Mouse (Mus musculus): Measurements from ENCODE around the gene Nectin1. TPM values are rescaled to one million over a fixed set of nuclear protein-coding genes. Genes with fewer than 3 reads are reported as not detected.
A peak's percentile ranks its signal among the peaks of the same experiment; 100 is the strongest.

Gene Nectin1
- polyA plus RNA-seq, 1 experiment from 2014 or later, result 7.2 TPM

DNA sequence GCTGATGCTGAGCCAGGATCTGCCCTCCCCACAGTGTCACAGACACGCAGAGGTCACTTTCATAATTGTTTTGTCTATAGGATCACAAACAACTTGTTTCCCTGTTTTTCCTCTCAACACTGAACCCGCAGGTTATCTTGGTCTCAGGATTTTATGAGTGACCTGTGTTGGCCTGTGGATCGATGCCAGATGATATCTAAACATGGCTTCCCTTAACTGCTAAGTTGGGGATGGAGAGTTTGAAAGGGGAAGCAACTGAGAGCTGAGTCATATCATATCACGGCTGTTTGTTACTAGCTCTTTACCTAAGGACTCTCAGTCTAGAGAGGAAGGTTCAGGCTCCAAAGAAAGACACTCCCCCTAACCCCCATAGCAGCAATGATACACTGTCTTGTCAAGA lies 11.7 kb downstream of the Nectin1 start:
- H3K36me3 ChIP-seq, result peaks cover 23% of the 10 kb centered on the region; the same call in 1 of the 2 replicates
- no peak overlapping the region for H3K4me3 ChIP-seq
- H3K9me3 ChIP-seq, result no peaks in the 10 kb centered on the region
- H3K27me3 ChIP-seq (ENCODE audit: insufficient read depth, poor library complexity, severe bottlenecking), result no peaks in the 10 kb centered on the region; the same call in 1 of the 2 replicates
- H3K27ac ChIP-seq, result peak overlapping the region; percentile 82
- WGBS, result 82% methylated on average over 4 of the region's 4 CpGs
- H3K4me1 ChIP-seq (replicated peaks), result peaks cover 99% of the 10 kb centered on the region
- no peak for DNase-seq (ENCODE audit: low spot score)

- H3K9me3 ChIP-seq, result no peaks in the 10 kb centered on the region
- peaks cover 19% of the 10 kb centered on the region; the same call in 1 of the 2 replicates for H3K36me3 ChIP-seq
- no peaks in the 10 kb centered on the region; the same call in 1 of the 2 replicates for H3K27me3 ChIP-seq (ENCODE audit: insufficient read depth, poor library complexity, severe bottlenecking)
- no peak for DNase-seq (ENCODE audit: low spot score)
- H3K27ac ChIP-seq, result peak overlapping the region; percentile 77
- 70% methylated on average over 2 of the region's 2 CpGs for WGBS
- peaks cover 99% of the 10 kb centered on the region for H3K4me1 ChIP-seq (replicated peaks)
- H3K4me3 ChIP-seq, result no peak overlapping the region
These were observed 12.1 kb downstream of the Nectin1 start for GRCm38 (mm10) chr9:43755928-43756327.

DNA sequence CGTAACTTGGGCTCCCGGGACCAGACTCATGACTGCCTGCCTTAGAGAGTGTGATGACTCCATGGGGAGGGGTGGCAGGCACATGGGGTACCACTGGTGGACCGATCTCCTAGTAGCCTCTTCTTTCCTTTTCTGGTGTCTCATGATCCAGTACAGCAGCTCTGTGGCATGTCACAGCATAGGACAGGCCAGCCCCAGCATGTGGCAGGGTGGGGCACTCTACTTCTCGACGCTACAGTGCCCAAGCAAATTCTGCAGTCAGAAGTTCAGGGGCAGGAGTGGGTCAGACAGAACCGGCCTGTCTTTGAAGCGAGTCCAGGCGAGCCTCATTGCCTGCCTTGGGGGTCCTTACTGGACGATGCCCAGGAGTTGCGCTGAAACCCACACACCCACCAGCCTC lies 13.4 kb downstream of the Nectin1 start:
- H3K4me3 ChIP-seq, result no peak overlapping the region
- H3K4me1 ChIP-seq (replicated peaks), result peaks cover 99% of the 10 kb centered on the region
- H3K9me3 ChIP-seq, result no peaks in the 10 kb centered on the region
- H3K27me3 ChIP-seq (ENCODE audit: insufficient read depth, poor library complexity, severe bottlenecking), result no peaks in the 10 kb centered on the region; the same call in 1 of the 2 replicates
- no peak for DNase-seq (ENCODE audit: low spot score)
- H3K36me3 ChIP-seq, result peaks cover 7% of the 10 kb centered on the region; the same call in 1 of the 2 replicates
- WGBS, result 80% methylated on average over 10 of the region's 10 CpGs
- peak overlapping the region; percentile 77; the same call in 1 of the 2 replicates for H3K27ac ChIP-seq

DNA sequence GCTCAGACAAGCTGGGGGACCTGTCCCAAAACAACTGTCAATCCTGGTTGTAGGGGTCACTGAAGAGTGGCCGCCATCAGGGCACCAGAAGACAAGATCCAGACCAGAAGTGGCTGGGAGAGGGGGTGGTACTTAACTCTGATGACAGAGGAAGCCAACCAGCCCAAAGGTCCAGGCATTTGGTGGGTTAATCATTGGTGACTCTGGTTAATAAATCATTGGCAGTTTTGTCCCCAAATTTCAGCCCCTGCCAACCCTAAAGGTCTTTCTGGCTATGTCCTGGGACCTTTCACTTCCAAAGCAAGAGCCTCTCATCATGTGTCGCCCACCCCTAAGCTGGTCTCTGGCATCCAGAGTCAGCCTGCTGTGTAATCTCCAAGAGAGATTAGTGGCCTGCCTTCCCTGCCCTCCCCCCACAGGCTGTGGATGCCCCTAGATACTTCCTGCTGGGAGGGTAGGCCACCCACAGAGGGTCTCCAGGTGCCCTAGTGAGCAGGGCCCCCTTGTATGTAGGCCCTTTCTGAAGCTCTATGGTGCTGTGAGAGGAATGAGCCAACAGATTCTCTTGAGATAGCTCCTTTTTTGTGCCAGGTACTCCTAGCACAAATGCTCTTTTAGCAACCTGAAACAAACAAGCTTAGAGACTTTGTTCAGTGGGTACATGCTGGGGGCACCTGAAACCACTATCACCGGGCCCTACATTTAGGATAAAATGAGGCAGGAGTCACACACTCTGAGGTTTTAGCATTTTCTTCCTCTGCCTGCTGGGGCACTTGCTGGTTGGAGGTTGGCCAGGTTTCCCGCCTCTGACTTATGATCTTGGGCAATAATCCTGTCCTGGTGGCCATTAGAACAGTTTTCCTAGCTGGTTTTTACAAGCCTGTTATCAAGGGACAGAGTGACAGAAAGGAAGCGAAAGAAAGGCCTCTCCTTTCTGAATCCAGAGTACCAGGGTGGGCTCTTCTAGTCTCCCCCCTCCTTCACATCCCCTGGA lies 14.5 kb downstream of the Nectin1 start:
- DNase-seq (ENCODE audit: low spot score), result no peak
- Histone ChIP-seq H3K36me3 (no peaks in the 10 kb centered on the region), H3K27me3 (ENCODE audit: insufficient read depth, poor library complexity, severe bottlenecking) (no peaks in the 10 kb centered on the region), H3K4me1 (replicated peaks) (peaks cover 90% of the 10 kb centered on the region), H3K4me3 (no peak overlapping the region), H3K9me3 (no peaks in the 10 kb centered on the region), H3K27ac (peak overlapping the region; percentile 77)
- 71% methylated on average over 5 of the region's 5 CpGs for WGBS

DNA sequence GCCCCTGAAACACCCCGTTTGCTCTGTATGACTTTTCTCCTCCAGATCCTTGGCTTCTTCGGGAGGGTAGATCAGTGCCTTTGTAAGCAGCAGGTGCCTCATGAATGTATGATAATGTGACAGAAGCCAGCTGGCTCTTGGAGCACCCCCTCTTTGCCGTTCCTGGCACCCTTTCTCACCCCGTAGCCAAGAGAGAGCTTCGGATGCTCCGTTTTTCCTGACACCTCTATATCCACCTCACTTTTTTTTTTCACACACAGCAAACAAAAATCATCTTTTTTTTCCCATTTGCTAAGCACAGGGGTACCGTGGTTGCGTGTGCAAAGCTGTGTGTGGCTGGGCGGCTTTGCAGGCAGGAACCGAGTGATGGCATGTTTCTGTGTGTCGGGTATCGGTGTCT lies 16.3 kb downstream of the Nectin1 start:
- Histone ChIP-seq H3K27ac (peak overlapping the region; percentile 77), H3K4me1 (replicated peaks) (peaks cover 81% of the 10 kb centered on the region), H3K27me3 (ENCODE audit: insufficient read depth, poor library complexity, severe bottlenecking) (no peaks in the 10 kb centered on the region), H3K36me3 (peaks cover 6% of the 10 kb centered on the region; the same call in 1 of the 2 replicates), H3K4me3 (no peak overlapping the region), H3K9me3 (peaks cover 5% of the 10 kb centered on the region; the same call in 1 of the 2 replicates)
- 82% methylated on average over 12 of the region's 12 CpGs for WGBS
- DNase-seq (ENCODE audit: low spot score), result no peak

DNA sequence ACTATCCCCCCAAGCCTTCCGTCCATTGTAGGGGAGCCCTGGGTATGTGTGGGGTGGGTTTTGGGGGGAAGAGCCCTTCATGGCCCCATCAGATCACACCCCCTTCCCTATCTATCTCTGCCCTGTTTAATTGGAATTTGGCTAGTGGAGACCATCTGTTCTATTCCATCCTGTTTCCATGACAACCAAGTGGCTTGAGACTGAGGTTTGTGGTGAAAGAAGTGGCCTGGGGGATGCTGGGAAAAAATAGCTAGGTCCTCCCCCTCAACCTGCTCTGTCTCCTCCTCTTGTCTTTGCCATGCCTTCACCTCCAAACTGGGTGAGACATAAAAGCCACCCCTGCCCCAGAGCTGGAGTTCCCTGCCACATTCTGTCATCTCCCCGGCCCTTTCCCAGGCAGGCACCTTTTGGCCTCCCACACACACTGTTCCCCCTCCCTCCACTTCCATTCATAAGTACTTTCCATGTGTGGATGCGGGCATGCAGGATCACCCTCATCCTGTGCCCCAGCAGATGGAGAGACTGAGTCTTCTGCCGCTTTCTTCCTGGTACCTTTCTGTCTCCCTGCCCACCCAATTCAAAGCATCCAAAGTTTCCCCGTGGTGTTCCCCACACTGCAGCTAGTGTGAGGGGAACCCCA lies 17.5 kb downstream of the Nectin1 start:
- Histone ChIP-seq H3K4me1 (replicated peaks) (peaks cover 80% of the 10 kb centered on the region), H3K4me3 (0 out of 2 replicates have a peak overlapping the region, but pooled peaks have one; percentile 1), H3K9me3 (peaks cover 5% of the 10 kb centered on the region; the same call in 1 of the 2 replicates), H3K36me3 (peaks cover 6% of the 10 kb centered on the region; the same call in 1 of the 2 replicates), H3K27ac (peak overlapping the region; percentile 77), H3K27me3 (ENCODE audit: insufficient read depth, poor library complexity, severe bottlenecking) (no peaks in the 10 kb centered on the region)
- DNase-seq (ENCODE audit: low spot score), result peak; percentile 46
- WGBS, result 58% methylated on average over 5 of the region's 5 CpGs

- H3K9me3 ChIP-seq, result peaks cover 5% of the 10 kb centered on the region; the same call in 1 of the 2 replicates
- H3K36me3 ChIP-seq, result peaks cover 6% of the 10 kb centered on the region; the same call in 1 of the 2 replicates
- no peak overlapping the region for H3K4me3 ChIP-seq
- peak overlapping the region; percentile 77 for H3K27ac ChIP-seq
- no peak for DNase-seq (ENCODE audit: low spot score)
- WGBS, result 68% methylated on average over 3 of the region's 3 CpGs
- peaks cover 78% of the 10 kb centered on the region for H3K4me1 ChIP-seq (replicated peaks)
- H3K27me3 ChIP-seq (ENCODE audit: insufficient read depth, poor library complexity, severe bottlenecking), result no peaks in the 10 kb centered on the region
These were observed 18.2 kb downstream of the Nectin1 start for GRCm38 (mm10) chr9:43761941-43762340.

DNA sequence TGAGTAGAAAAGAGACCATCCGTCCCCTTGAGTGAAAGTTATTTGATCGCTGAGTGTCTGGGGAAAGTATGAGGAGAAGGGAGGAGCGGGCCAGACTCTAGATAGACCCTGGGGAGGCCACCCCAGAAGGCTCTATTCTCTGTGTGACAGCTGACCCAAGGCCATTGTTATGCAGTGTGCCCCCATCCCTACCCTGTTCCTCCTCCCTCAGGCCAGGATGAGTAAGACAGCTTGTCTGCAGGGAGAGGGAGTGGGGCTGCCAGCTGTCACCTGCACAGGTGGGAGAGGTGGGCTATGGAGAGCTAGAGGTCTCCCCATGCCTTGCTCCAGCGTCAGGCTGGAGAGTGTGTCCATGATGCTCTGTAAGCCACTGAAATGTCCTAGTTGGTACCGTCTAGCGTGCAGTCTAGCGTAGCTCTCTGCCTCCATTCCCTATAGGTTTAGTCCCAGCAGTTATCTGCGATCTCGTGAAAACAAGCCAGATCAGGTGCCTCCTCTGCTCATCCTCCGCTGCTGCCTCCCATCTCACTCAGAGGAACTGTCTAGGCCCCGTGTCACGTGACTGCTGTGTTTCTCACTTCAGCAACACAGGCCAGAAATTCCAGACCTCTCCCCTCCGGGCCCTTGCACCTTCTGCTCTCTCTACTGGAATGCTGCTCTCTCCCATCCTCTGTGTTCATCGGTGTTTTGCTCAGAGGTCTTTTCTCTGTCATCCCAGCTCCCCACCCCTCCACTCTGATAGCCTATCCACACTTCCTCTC lies 21.8 kb downstream of the Nectin1 start:
- Histone ChIP-seq H3K9me3 (peaks cover 5% of the 10 kb centered on the region; the same call in 1 of the 2 replicates), H3K36me3 (peaks cover 6% of the 10 kb centered on the region; the same call in 1 of the 2 replicates), H3K4me3 (no peak overlapping the region), H3K27ac (peak overlapping the region; percentile 56), H3K27me3 (ENCODE audit: insufficient read depth, poor library complexity, severe bottlenecking) (no peaks in the 10 kb centered on the region), H3K4me1 (replicated peaks) (peaks cover 76% of the 10 kb centered on the region)
- WGBS, result 66% methylated on average over 14 of the region's 14 CpGs
- DNase-seq (ENCODE audit: low spot score), result no peak

DNA sequence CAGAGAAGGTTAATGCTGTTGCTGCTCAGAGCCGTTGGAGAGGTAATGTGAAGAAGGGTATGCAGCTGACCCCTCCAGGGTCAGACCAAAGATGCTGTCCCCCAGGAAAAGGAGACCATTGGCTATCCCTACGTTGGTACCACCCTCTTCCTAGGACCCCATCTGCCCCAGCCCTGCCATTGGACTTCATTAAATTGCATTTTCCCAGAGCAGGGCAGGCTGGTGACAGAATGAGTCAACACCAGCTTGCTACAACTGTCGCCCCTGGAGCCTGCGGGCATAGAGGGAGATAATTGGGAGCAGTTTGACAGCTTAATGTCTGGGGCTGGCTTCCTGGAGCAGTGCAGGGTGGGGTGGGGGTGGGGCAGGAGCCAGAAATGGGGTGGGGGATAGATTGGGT lies 25.0 kb downstream of the Nectin1 start:
- 32% methylated on average over 4 of the region's 4 CpGs for WGBS
- no peaks in the 10 kb centered on the region for H3K27me3 ChIP-seq (ENCODE audit: insufficient read depth, poor library complexity, severe bottlenecking)
- H3K27ac ChIP-seq, result peak overlapping the region; percentile 66; the same call in 1 of the 2 replicates
- H3K4me1 ChIP-seq (replicated peaks), result peaks cover 83% of the 10 kb centered on the region
- DNase-seq (ENCODE audit: low spot score), result peak; percentile 55
- H3K4me3 ChIP-seq, result no peak overlapping the region
- H3K9me3 ChIP-seq, result peaks cover 1% of the 10 kb centered on the region; the same call in 1 of the 2 replicates
- H3K36me3 ChIP-seq, result peaks cover 2% of the 10 kb centered on the region; the same call in 1 of the 2 replicates

GRCm38 (mm10) chr9:43769228-43769627 lies 25.4 kb downstream of the Nectin1 start:
- no peaks in the 10 kb centered on the region for H3K9me3 ChIP-seq
- H3K4me3 ChIP-seq, result no peak overlapping the region
- no peaks in the 10 kb centered on the region for H3K36me3 ChIP-seq
- H3K4me1 ChIP-seq (replicated peaks), result peaks cover 86% of the 10 kb centered on the region
- peak overlapping the region; percentile 66 for H3K27ac ChIP-seq
- WGBS, result 75% methylated on average over 7 of the region's 7 CpGs
- no peak for DNase-seq (ENCODE audit: low spot score)
- H3K27me3 ChIP-seq (ENCODE audit: insufficient read depth, poor library complexity, severe bottlenecking), result no peaks in the 10 kb centered on the region

- Histone ChIP-seq H3K4me3 (no peak overlapping the region), H3K9me3 (no peaks in the 10 kb centered on the region), H3K36me3 (no peaks in the 10 kb centered on the region), H3K27ac (no peak overlapping the region), H3K27me3 (ENCODE audit: insufficient read depth, poor library complexity, severe bottlenecking) (no peaks in the 10 kb centered on the region), H3K4me1 (replicated peaks) (peaks cover 86% of the 10 kb centered on the region)
- no peak for DNase-seq (ENCODE audit: low spot score)
- WGBS, result 84% methylated on average over 4 of the region's 4 CpGs
These were observed 26.2 kb downstream of the Nectin1 start for GRCm38 (mm10) chr9:43769940-43770339.

DNA sequence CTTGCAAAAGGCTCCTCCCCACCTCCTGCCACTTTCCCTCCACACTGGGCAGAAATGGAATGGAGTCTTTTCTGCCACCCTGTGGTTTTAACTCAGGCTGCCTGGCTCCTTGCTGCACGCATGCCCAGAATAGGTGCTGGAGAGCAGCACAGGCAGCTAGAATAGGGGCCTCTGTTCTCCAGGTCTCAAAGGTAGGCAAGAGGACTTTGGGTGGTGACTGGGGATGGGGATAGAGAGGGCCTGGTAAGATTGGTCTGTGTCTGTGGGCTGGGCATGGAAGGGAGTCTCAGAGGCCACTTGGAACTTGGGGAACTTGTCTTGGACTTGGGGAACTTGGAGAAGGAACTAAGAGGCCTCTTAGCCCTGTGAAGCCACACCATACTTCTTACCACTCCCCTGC lies 27.3 kb downstream of the Nectin1 start:
- Histone ChIP-seq H3K4me3 (no peak overlapping the region), H3K9me3 (no peaks in the 10 kb centered on the region), H3K27ac (no peak overlapping the region), H3K36me3 (no peaks in the 10 kb centered on the region), H3K27me3 (ENCODE audit: insufficient read depth, poor library complexity, severe bottlenecking) (no peaks in the 10 kb centered on the region), H3K4me1 (replicated peaks) (peaks cover 85% of the 10 kb centered on the region)
- DNase-seq (ENCODE audit: low spot score), result no peak
- 82% methylated on average over 1 of the region's 1 CpGs for WGBS

Measured in hindbrain, embryonic 10.5 days (tissue).